Mouse (Mus musculus) spleen, postnatal 10 days (tissue): ENCODE measurements around the gene Flad1.

Experiments used
- DNase-seq, 2 experiments: peaks; one replicate each; pipeline ENCODE4 v3.0.0; 2021 to 2022; ENCODE audit warnings: low spot score in 2 of 2

Flad1 gene

DNA sequence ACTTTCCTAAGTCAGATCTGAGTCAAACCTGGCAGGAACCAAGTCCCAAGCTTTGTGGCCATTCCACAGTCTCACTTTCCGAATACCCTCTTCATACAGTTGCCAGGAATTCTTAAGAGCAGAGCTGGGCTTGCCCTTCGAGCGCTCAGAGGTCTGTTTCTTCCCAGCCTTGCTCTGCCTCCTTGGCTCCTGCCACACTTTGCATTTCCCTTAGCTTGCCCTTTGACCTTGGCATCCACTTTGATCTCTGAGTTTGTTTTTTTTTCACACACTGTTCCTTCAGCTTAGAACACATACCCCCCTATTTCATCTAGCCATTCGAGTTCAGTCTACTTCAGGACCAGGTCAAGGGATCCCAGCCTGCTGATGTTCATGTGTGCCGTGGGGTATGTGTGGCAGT lies 60.4 kb downstream of the Flad1 start:
- DNase-seq, result no peak
